Mouse (Mus musculus) hindbrain, embryonic 16.5 days (tissue): ENCODE data around the gene Olfr1368. TPM values are rescaled to one million over a fixed set of nuclear protein-coding genes. Genes with fewer than 3 reads are reported as not detected.

Experiments used
- ATAC-seq: fragments of 200-750 bp; cut with Nextera tagmentation; 2 replicates; pipeline ENCODE4 v1.8.0; 2017; ENCODE audit warnings: moderate TSS enrichment, moderate library complexity
- H3K27ac ChIP-seq: fragments of 300-500 bp; sonication (generic); 2 replicates; pipeline ENCODE4 v1.5.1; 2014; ENCODE audit warnings: low read depth, mild to moderate bottlenecking, control low read depth, low read length, moderate library complexity
- H3K27me3 ChIP-seq: fragments of 300-500 bp; sonication (generic); replicated peaks from 2 replicates; pipeline ENCODE4 v1.6.1; 2014; ENCODE audit warnings: low read length; ENCODE audit not compliant: control insufficient read depth, insufficient read depth
- H3K36me3 ChIP-seq: fragments of 300-500 bp; sonication (generic); 2 replicates; pipeline ENCODE4 v1.6.1; 2014; ENCODE audit warnings: mild to moderate bottlenecking, low read length, moderate library complexity, mixed read lengths; ENCODE audit not compliant: control insufficient read depth, insufficient read depth
- H3K4me1 ChIP-seq: fragments of 300-500 bp; sonication (generic); 2 replicates; pipeline ENCODE4 v1.6.1; 2014; ENCODE audit warnings: low read depth, low read length; ENCODE audit not compliant: control insufficient read depth, insufficient read depth
- H3K4me2 ChIP-seq: fragments of 300-500 bp; sonication (generic); 2 replicates; pipeline ENCODE4 v1.6.1; 2014; ENCODE audit warnings: mild to moderate bottlenecking, low read length, control low read depth, moderate library complexity
- H3K4me3 ChIP-seq: fragments of 300-500 bp; sonication (generic); 2 replicates; pipeline ENCODE4 v1.5.1; 2014; ENCODE audit warnings: mild to moderate bottlenecking, low read length, control low read depth, moderate library complexity
- H3K9ac ChIP-seq: fragments of 300-500 bp; sonication (generic); 2 replicates; pipeline ENCODE4 v1.6.1; 2014; ENCODE audit warnings: low read depth, mild to moderate bottlenecking, control low read depth, low read length, moderate library complexity
- H3K9me3 ChIP-seq: fragments of 300-500 bp; sonication (generic); 2 replicates; pipeline ENCODE4 v1.6.1; 2014; ENCODE audit warnings: mild to moderate bottlenecking, low read length, moderate library complexity; ENCODE audit not compliant: control insufficient read depth
- WGBS: fragments of 180-500 bp; shearing (Covaris S2); extraction: QIAGEN DNeasy Blood & Tissue Kit; methylation state at CpG from one replicate; pipeline ENCODE4 v1.1.7; 2014; 5-methylcytosine and 5-hydroxymethylcytosine counted together
- polyA plus RNA-seq: library from polyadenylated mRNA; unstranded; fragments of >200 nt; fragmentation: Nextera tagmentation; extraction: Ambion mirVana; gene quantifications from 2 replicates; pipeline ENCODE4 v1.2.1, GENCODE M21; 2015

The Olfr1368 gene
- polyA plus RNA-seq = not detected in 2 replicates

DNA sequence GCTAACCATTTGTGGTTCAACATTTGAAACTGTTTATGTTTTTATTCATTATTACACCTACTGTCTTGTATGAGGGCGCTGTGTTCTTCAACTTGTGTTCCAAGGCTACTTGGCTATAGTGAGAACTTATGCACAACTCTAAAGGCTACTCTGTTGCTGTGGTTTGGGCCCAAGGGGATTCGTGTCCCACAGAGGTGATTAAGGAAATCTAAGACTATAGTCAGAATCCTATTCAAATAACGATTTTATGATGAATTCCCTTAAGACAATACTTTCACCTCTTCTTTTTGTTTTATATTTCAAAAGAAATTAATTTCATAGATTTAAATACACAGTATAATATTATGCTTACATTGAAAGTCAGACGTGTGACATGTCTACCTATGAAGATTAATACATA lies at the start of gene Olfr1368:
Olfr1368 (minus strand) TSS at position 101 of the 400 bp plus-strand sequence.
- no peak within 1 kb of the TSS for H3K4me2 ChIP-seq
- ATAC-seq = no peak
- no peak within 1 kb of the TSS for H3K9ac ChIP-seq
- H3K4me3 ChIP-seq = no peak within 1 kb of the TSS
- no peaks in the 10 kb centered on the region for H3K4me1 ChIP-seq
- H3K36me3 ChIP-seq = no peaks in the 10 kb centered on the region
- no peaks in the 10 kb centered on the region for H3K27me3 ChIP-seq
- 80% methylated on average over 4 of the region's 4 CpGs for WGBS
- no peak within 1 kb of the TSS for H3K27ac ChIP-seq
- no peaks in the 10 kb centered on the region for H3K9me3 ChIP-seq

DNA sequence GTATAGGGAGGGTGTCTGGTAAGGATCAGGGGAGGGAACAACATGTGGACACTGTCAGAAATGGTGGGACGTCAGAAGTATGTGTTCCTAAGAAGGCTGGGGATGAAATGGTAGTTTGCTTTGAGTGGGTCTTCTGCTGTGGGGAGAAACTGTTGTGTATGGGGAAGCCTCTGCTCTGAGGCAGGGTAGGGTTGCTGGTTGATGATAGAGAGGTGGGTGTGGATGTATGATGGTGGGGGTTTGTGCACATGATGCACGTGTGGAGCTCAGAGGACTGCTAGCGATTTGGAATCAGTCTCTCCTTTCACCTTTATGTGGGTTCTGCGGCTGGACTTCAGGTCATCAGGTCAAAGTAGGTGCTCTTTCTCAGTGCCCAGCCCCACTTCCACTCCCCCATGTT lies 39.9 kb upstream of the Olfr1368 start:
- no peak overlapping the region for H3K4me2 ChIP-seq
- H3K9me3 ChIP-seq = no peaks in the 10 kb centered on the region
- peaks cover 27% of the 10 kb centered on the region for H3K36me3 ChIP-seq
- 92% methylated on average over 4 of the region's 4 CpGs for WGBS
- ATAC-seq = no peak
- H3K27me3 ChIP-seq = no peaks in the 10 kb centered on the region
- H3K4me1 ChIP-seq = peaks cover 12% of the 10 kb centered on the region
- no peak overlapping the region for H3K27ac ChIP-seq
- no peak overlapping the region for H3K4me3 ChIP-seq
- no peak overlapping the region for H3K9ac ChIP-seq

DNA sequence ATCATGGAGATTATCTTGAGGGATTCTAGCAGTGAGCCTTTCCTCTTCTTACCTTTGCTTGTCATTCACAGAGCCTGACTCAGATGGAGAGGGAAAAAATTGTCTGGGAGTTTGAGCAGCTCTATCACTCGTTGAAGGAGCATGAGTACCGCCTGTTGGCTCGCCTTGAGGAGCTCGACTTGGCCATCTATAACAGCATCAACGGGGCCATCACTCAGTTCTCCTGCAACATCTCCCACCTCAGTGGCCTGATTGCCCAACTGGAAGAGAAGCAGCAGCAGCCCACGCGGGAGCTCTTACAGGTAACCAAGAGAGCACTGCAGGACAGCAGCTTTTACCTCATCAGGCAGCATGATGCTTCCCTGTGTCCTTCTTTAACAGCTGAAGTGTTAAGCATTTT lies 38.0 kb upstream of the Olfr1368 start:
- no peak overlapping the region for H3K4me3 ChIP-seq
- peaks cover 22% of the 10 kb centered on the region for H3K36me3 ChIP-seq
- H3K27ac ChIP-seq = no peak overlapping the region
- H3K9me3 ChIP-seq = no peaks in the 10 kb centered on the region
- H3K4me1 ChIP-seq = peaks cover 16% of the 10 kb centered on the region
- H3K4me2 ChIP-seq = no peak overlapping the region
- no peak for ATAC-seq
- no peaks in the 10 kb centered on the region for H3K27me3 ChIP-seq
- WGBS = 94% methylated on average over 7 of the region's 7 CpGs
- H3K9ac ChIP-seq = no peak overlapping the region

DNA sequence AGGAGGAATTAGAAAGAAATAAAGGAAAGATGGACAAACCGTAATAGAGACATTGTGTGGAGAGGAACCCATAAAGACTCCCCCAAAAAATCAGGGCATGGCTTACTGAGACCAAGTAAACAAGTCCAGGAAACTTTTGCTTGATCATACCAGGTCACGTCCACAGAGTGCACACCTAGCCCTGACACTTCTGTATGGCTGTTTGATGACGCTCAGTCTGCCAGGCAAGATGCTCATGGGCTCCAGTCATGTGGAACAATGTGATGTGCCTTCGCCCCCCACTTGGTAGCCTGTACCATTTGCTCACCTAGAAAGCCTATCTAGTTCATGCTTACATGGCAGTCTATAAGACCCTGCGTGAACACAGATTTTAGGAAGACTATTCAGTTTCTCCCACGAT lies 37.4 kb upstream of the Olfr1368 start:
- H3K4me2 ChIP-seq = no peak overlapping the region
- 93% methylated on average over 6 of the region's 6 CpGs for WGBS
- no peak for ATAC-seq
- H3K4me3 ChIP-seq = no peak overlapping the region
- H3K27me3 ChIP-seq = no peaks in the 10 kb centered on the region
- H3K9ac ChIP-seq = no peak overlapping the region
- H3K9me3 ChIP-seq = no peaks in the 10 kb centered on the region
- peaks cover 16% of the 10 kb centered on the region for H3K36me3 ChIP-seq
- H3K27ac ChIP-seq = no peak overlapping the region
- H3K4me1 ChIP-seq = peaks cover 16% of the 10 kb centered on the region

DNA sequence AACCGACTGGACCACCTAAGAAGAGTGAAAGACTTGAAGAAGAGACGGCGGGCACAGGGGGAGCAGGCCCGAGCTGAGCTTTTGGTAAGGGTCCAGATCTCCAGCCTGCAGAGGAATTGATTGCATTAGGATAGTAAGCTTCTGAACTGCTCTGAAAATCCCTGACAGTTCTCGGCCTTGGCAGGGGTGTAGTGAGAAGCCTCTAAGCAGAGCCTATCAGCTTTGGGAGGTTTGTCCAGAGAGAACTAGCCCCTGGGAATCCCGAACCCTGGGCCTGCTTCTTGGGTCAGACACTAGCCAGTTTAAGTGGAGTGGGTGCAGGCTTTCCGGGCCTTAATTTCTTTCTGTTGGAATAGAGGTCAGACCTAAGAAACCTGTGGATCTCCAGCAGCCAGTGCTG lies 36.3 kb upstream of the Olfr1368 start:
- Histone ChIP-seq H3K9me3 (no peaks in the 10 kb centered on the region), H3K4me2 (peak overlapping the region; percentile 61), H3K36me3 (peaks cover 11% of the 10 kb centered on the region), H3K4me1 (peaks cover 16% of the 10 kb centered on the region), H3K9ac (no peak overlapping the region), H3K27ac (no peak overlapping the region), H3K4me3 (no peak overlapping the region; the same call in 1 of the 2 replicates), H3K27me3 (no peaks in the 10 kb centered on the region)
- WGBS = 64% methylated on average over 7 of the region's 7 CpGs
- ATAC-seq = no peak

DNA sequence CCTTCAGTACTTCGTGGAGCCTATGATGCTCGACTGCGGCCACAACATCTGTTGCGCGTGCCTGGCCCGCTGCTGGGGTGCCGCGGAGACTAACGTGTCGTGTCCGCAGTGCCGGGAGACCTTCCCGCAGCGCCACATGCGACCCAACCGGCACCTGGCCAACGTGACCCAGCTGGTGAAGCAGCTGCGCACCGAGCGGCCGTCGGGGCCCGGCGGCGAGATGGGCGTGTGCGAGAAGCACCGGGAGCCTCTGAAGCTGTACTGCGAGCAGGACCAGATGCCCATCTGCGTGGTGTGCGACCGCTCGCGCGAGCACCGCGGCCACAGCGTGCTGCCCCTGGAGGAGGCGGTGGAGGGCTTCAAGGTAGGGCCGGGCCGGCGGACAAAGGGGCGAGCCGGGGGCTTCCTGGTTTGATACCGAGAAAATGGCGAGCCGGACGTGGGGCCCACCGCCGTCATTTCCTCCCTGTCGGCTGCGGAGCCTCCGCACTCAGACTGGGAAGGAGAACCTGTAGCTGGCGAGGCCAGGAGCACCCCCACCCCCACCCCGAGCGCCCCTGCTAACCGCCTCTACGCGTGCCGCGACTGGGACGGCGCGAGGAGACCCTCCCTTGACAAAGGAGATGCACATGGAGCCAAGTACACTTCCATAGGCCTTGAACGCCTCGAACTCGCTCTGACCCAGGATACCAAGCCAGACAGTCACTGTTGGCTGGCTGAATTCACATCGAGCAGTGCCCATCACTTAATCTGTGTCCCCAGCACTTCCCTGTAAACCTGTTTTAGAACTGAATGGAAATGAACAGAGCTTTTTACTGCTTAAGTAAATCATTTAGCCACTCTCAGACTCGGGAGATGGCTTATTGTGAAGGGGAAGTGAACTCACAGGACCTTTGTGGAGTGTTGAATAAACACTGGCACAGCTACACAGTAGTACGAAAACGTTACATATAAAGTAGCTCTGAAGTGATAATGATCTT lies 35.2 kb upstream of the Olfr1368 start:
- Histone ChIP-seq H3K4me1 (peaks cover 16% of the 10 kb centered on the region), H3K36me3 (peaks cover 11% of the 10 kb centered on the region), H3K4me2 (peak overlapping the region; percentile 61), H3K4me3 (peak overlapping the region; percentile 99), H3K27ac (peak overlapping the region; percentile 94), H3K9ac (peak overlapping the region; percentile 87), H3K27me3 (no peaks in the 10 kb centered on the region), H3K9me3 (no peaks in the 10 kb centered on the region)
- WGBS = under 1% methylated on average over 71 of the region's 71 CpGs
- ATAC-seq = peak; percentile 54

DNA sequence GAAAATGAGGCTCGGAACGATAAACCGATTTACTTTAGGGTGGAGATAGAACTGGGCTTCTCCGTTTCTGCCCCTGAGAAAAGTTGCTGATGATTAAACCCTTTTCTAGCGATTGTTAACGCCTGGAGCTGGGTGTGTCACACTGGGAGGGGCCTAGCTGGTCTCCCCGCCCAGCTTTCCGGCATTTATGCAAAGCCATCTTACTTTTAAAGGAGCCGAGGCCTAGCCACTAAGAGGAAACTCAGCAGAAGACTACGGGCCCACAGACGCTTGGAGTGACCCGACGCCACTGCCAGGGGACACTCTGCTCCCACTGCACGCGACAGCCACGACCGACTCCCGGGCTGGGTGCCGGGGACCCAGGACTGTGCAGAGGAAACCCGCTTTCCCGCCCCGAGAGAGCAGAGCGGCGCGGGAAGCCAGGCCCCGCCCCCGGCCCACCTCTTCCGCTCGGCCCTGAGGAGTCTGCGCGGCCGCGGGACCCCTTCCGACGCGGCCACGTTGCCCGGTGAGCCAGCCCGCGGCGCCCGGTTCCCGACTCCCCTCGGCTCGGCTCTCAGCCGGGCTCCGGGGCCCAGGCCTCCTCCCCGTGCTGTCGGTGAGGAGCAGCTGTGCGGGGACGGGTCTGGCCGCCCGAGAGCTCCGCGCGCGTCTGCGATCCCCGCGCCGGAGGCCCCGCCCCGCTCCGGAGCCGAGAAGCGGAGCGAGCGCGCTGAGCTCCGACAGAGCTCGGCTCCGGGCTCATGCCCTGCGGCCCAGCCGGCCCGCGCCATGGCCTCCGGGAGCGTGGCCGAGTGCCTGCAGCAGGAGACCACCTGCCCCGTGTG lies 34.3 kb upstream of the Olfr1368 start:
- H3K27me3 ChIP-seq = no peaks in the 10 kb centered on the region
- ATAC-seq = peak; percentile 98
- WGBS = under 1% methylated on average over 63 of the region's 80 CpGs

DNA sequence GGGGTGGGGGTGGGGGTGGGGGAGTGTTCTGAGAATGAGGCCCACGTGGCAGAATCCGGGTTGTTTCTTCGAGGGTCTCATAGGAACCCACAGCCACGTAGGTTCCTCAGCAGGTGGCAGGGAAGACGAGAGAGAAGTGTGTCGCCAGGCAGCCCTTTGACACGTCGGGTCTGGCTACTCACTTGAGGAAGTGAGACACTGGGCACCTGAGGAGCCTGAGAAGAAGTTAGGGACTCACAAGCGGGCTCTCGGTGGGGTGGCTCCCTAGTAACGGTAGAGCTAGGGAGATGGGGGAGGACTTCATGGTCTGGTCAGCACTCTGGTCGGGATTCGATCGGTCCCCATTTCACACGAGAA lies 33.7 kb upstream of the Olfr1368 start, which contains the start of gene Trim27:
Trim27 (plus strand) TSS at position 79 of the 357 bp plus-strand sequence.
- peak within 1 kb of the TSS; percentile 87 for H3K9ac ChIP-seq
- H3K36me3 ChIP-seq = peaks cover 5% of the 10 kb centered on the region
- peak within 1 kb of the TSS; percentile 94 for H3K27ac ChIP-seq
- peak within 1 kb of the TSS; percentile 61 for H3K4me2 ChIP-seq
- ATAC-seq = peak; percentile 53
- peak within 1 kb of the TSS; percentile 99 for H3K4me3 ChIP-seq
- peaks cover 16% of the 10 kb centered on the region for H3K4me1 ChIP-seq
- H3K27me3 ChIP-seq = no peaks in the 10 kb centered on the region
- under 1% methylated on average over 15 of the region's 15 CpGs for WGBS
- H3K9me3 ChIP-seq = no peaks in the 10 kb centered on the region

More for the DNA sequence above, 34.3 kb upstream of the Olfr1368 start:
- peak overlapping the region; percentile 61 for H3K4me2 ChIP-seq
- H3K36me3 ChIP-seq = peaks cover 7% of the 10 kb centered on the region
- H3K4me3 ChIP-seq = peak overlapping the region; percentile 99
- peak overlapping the region; percentile 94 for H3K27ac ChIP-seq
- H3K4me1 ChIP-seq = peaks cover 16% of the 10 kb centered on the region
- H3K9ac ChIP-seq = peak overlapping the region; percentile 87
- no peaks in the 10 kb centered on the region for H3K9me3 ChIP-seq

DNA sequence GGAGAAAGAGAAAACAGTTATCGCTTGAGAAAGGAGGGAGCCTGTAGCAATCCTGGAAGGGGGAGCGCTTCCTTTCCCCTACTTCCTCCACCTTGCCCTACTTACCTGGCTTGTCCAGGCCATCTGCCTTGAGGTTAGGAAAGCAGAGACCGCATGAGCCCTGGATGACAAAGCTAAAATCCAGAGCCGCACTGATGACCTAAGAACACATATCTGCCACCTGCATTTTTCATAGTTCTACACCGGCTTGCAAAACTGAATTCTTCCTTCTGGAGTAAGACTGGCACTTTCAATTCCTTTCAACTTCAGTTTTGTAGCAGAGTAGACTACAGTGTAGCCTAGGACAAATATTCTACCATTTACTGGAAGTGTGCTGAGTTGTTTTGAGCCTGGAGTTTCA lies 32.7 kb upstream of the Olfr1368 start:
- no peak overlapping the region for H3K9ac ChIP-seq
- no peaks in the 10 kb centered on the region for H3K36me3 ChIP-seq
- H3K4me3 ChIP-seq = no peak overlapping the region
- no peak overlapping the region for H3K4me2 ChIP-seq
- H3K27ac ChIP-seq = no peak overlapping the region
- H3K9me3 ChIP-seq = no peaks in the 10 kb centered on the region
- H3K4me1 ChIP-seq = peaks cover 17% of the 10 kb centered on the region
- ATAC-seq = no peak
- 81% methylated on average over 5 of the region's 5 CpGs for WGBS
- H3K27me3 ChIP-seq = no peaks in the 10 kb centered on the region
